Mouse (Mus musculus) forebrain, postnatal 0 days (tissue): Measurements from ENCODE around the gene Serhl. TPM values are rescaled to one million over a fixed set of nuclear protein-coding genes. Genes with fewer than 3 reads are reported as not detected.
A peak's percentile ranks its signal among the peaks of the same experiment; 100 is the strongest.
"Not testable (repeated sequence)": the region's sequence is repeated elsewhere in the genome, so short reads cannot be mapped to it uniquely, and the experiment has no call there.

ENCODE experiments used
- ATAC-seq: fragments of 200-750 bp; cut with Nextera tagmentation; 2 replicates; pipeline ENCODE4 v1.8.0; 2017; ENCODE audit warnings: mild to moderate bottlenecking, moderate library complexity
- DNase-seq: peaks from one replicate; pipeline ENCODE4 v3.0.0-alpha.2; 2015
- H3K27ac ChIP-seq: fragments of 300-500 bp; sonication (generic); 2 replicates; pipeline ENCODE4 v1.5.1; 2014; ENCODE audit warnings: low read depth, mild to moderate bottlenecking, antibody characterized with exemption, low read length, moderate library complexity, mixed read lengths
- H3K27me3 ChIP-seq: fragments of 300-500 bp; sonication (generic); 2 replicates; pipeline ENCODE4 v1.6.1; 2014; ENCODE audit warnings: mild to moderate bottlenecking, low read length, mixed read lengths; ENCODE audit not compliant: insufficient read depth
- H3K36me3 ChIP-seq: fragments of 300-500 bp; sonication (generic); 2 replicates; pipeline ENCODE4 v1.6.1; 2014; ENCODE audit warnings: mild to moderate bottlenecking, moderate library complexity; ENCODE audit not compliant: insufficient read depth
- H3K4me1 ChIP-seq: fragments of 300-500 bp; sonication (generic); 2 replicates; pipeline ENCODE4 v1.6.1; 2014; ENCODE audit warnings: antibody characterized with exemption; ENCODE audit not compliant: insufficient read depth
- H3K4me2 ChIP-seq: fragments of 300-500 bp; sonication (generic); 2 replicates; pipeline ENCODE4 v1.6.1; 2014; ENCODE audit warnings: low read depth, mild to moderate bottlenecking, moderate library complexity
- H3K4me3 ChIP-seq: fragments of 300-500 bp; sonication (generic); 2 replicates; pipeline ENCODE4 v1.5.1; 2014; ENCODE audit warnings: low read depth, low read length, mixed read lengths
- H3K9ac ChIP-seq: fragments of 300-500 bp; sonication (generic); 2 replicates; pipeline ENCODE4 v1.6.1; 2014; ENCODE audit warnings: mild to moderate bottlenecking
- H3K9me3 ChIP-seq: fragments of 300-500 bp; sonication (generic); 2 replicates; pipeline ENCODE4 v1.6.1; 2016; ENCODE audit warnings: low read length
- CTCF ChIP-seq: sonication (generic); IDR thresholded peaks from 2 replicates; pipeline ENCODE4 v1.5.1; 2016; ENCODE audit warnings: antibody characterized with exemption, control low read depth, low read depth
- WGBS: fragments of 180-500 bp; shearing (Covaris S2); extraction: QIAGEN DNeasy Blood & Tissue Kit; methylation state at CpG from one replicate; pipeline ENCODE4 v1.1.7; 2014; 5-methylcytosine and 5-hydroxymethylcytosine counted together
- polyA plus RNA-seq: library from polyadenylated mRNA; unstranded; fragments of >200 nt; fragmentation: Nextera tagmentation; extraction: Ambion mirVana; gene quantifications from 2 replicates; pipeline ENCODE4 v1.2.1, GENCODE M21; 2015
- total RNA-seq: library from RNA; depleted of rRNA; stranded (reverse); fragments of >200 nt; gene quantifications from 2 replicates; pipeline ENCODE4 v1.2.3, GENCODE M21; 2014; rRNA removed

Gene Serhl
- total RNA-seq: 7.2 and 11.9 TPM in 2 replicates
- polyA plus RNA-seq: 39.1 and 42.6 TPM in 2 replicates

GRCm38 (mm10) chr15:83089429-83089605 lies at the start of gene Serhl:
Gene Serhl, plus strand, starts transcription at chr15:83089506.
- H3K9me3 ChIP-seq: no peaks in the 10 kb centered on the region
- no peak within 1 kb of the TSS for H3K27ac ChIP-seq
- no peaks in the 10 kb centered on the region; the same call in 1 of the 2 replicates for H3K4me1 ChIP-seq
- WGBS: 20% methylated on average over 7 of the region's 7 CpGs
- H3K9ac ChIP-seq: no peak within 1 kb of the TSS
- no peaks in the 10 kb centered on the region for H3K36me3 ChIP-seq
- DNase-seq (no peak), ATAC-seq (no peak)
- no peak within 1 kb of the TSS for H3K4me3 ChIP-seq
- H3K4me2 ChIP-seq: no peak within 1 kb of the TSS
- H3K27me3 ChIP-seq: no peaks in the 10 kb centered on the region
- no peak for TF ChIP-seq CTCF

- 26% methylated on average over 2 of the region's 2 CpGs for WGBS
- peak overlapping the region; percentile 1; the same call in 1 of the 2 replicates for H3K9ac ChIP-seq
Observed at GRCm38 (mm10) chr15:83040156-83040555, 49.1 kb upstream of the Serhl start.

GRCm38 (mm10) chr15:83042655-83043361 lies 46.5 kb upstream of the Serhl start:
- DNase-seq (peak; percentile 80), ATAC-seq (peak; percentile 88)
- peaks cover 19% of the 10 kb centered on the region; the same call in 1 of the 2 replicates for H3K4me1 ChIP-seq
- peak overlapping the region; percentile 85 for H3K27ac ChIP-seq
- WGBS: 6% methylated on average over 6 of the region's 6 CpGs
- peak overlapping the region; percentile 52 for H3K4me2 ChIP-seq
- no peaks in the 10 kb centered on the region for H3K9me3 ChIP-seq
- H3K4me3 ChIP-seq: peak overlapping the region; percentile 29
- no peak for TF ChIP-seq CTCF
- no peaks in the 10 kb centered on the region for H3K27me3 ChIP-seq
- H3K36me3 ChIP-seq: no peaks in the 10 kb centered on the region
- H3K9ac ChIP-seq: peak overlapping the region; percentile 58

More at GRCm38 (mm10) chr15:83040156-83040555, 49.1 kb upstream of the Serhl start:
- Histone ChIP-seq H3K9me3 (no peaks in the 10 kb centered on the region), H3K36me3 (no peaks in the 10 kb centered on the region), H3K4me2 (no peak overlapping the region), H3K27ac (no peak overlapping the region), H3K4me1 (peaks cover 22% of the 10 kb centered on the region), H3K27me3 (no peaks in the 10 kb centered on the region), H3K4me3 (no peak overlapping the region)
- no peak for ATAC-seq
- no peak for DNase-seq
- TF ChIP-seq CTCF: no peak

DNA sequence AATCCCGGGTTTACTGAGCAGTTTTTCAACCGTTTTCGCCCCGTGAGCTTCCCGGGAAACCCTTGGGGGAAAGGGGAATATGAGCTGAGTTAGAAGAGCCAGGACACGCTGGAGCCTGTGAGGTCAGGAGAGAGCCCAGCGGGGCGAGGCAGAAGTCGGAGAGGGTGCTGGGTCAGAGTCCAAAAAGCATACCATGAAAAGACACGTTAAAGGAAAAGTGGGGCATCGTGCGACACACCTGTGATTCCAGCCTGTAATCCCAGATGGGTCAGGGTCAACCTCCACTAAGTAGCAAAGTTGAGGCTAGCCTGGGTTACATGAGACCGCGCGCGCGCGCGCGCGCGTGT lies 46.0 kb upstream of the Serhl start:
- Histone ChIP-seq H3K36me3 (no peaks in the 10 kb centered on the region), H3K9me3 (no peaks in the 10 kb centered on the region), H3K27me3 (no peaks in the 10 kb centered on the region), H3K9ac (peak overlapping the region; percentile 58; the same call in 1 of the 2 replicates), H3K4me3 (no peak overlapping the region), H3K4me2 (peak overlapping the region; percentile 52), H3K4me1 (peaks cover 19% of the 10 kb centered on the region; the same call in 1 of the 2 replicates), H3K27ac (peak overlapping the region; percentile 85)
- no peak for TF ChIP-seq CTCF
- DNase-seq (no peak), ATAC-seq (no peak)
- WGBS: 68% methylated on average over 22 of the region's 22 CpGs

DNA sequence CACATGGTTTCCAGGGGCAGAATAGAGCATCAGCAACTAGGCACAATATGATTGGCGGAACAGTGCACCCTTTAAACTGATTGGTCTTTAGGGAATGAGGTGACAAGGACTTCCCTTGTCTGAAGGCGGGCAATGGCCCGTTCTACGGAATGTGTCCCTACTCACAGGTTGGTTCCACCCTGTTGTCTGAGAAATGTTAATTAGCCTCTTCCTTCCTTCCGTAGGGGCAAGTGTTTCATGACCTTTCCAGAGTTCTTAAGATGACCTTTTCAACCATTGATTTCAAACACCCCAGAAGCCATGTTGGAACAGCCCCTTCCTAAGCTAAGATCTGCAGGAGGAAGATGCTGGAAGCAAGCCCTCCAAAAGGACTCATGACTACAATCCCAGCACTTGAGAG lies 43.7 kb upstream of the Serhl start:
- peaks cover 12% of the 10 kb centered on the region; the same call in 1 of the 2 replicates for H3K4me1 ChIP-seq
- H3K4me3 ChIP-seq, H3K4me2 ChIP-seq, DNase-seq, H3K9me3 ChIP-seq, H3K27ac ChIP-seq, H3K36me3 ChIP-seq, H3K27me3 ChIP-seq, ATAC-seq, H3K9ac ChIP-seq: not testable (repeated sequence)
- 95% methylated on average over 5 of the region's 5 CpGs for WGBS

- H3K4me1 ChIP-seq: peaks cover 12% of the 10 kb centered on the region; the same call in 1 of the 2 replicates
- no peaks in the 10 kb centered on the region for H3K9me3 ChIP-seq
- ATAC-seq: no peak
- H3K27me3 ChIP-seq: no peaks in the 10 kb centered on the region
- H3K27ac ChIP-seq: no peak overlapping the region
- H3K4me3 ChIP-seq: no peak overlapping the region
- H3K4me2 ChIP-seq: no peak overlapping the region
- TF ChIP-seq CTCF: peak; percentile 47; the same call in 1 of the 2 replicates
- H3K36me3 ChIP-seq: no peaks in the 10 kb centered on the region
- no peak overlapping the region for H3K9ac ChIP-seq
- 97% methylated on average over 3 of the region's 3 CpGs for WGBS
- DNase-seq: no peak
Observed at GRCm38 (mm10) chr15:83046308-83046707, 43.0 kb upstream of the Serhl start.

DNA sequence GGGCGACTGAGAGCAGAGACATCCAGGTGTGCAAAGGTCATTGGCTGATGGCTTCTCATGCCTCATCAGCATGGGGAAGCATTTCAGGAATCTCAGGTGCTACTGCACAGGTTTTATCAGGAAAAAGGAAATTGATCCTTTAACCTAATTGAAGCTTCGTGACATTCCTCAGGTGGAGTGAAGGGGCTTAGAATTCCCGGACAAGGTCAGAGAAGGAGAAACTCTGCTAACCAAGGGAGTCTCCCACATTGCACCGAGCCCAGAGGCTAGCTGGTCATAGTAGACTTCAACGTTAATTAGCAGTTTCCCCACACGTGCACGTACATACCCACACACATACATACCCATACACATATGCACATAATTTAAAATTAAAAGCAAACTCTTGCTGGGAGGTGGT lies 42.6 kb upstream of the Serhl start:
- no peaks in the 10 kb centered on the region for H3K36me3 ChIP-seq
- no peak for DNase-seq
- no peak for TF ChIP-seq CTCF
- WGBS: 92% methylated on average over 7 of the region's 7 CpGs
- no peak for ATAC-seq
- H3K27ac ChIP-seq: no peak overlapping the region
- H3K4me3 ChIP-seq: no peak overlapping the region
- H3K9ac ChIP-seq: no peak overlapping the region
- H3K4me1 ChIP-seq: peaks cover 12% of the 10 kb centered on the region; the same call in 1 of the 2 replicates
- no peak overlapping the region for H3K4me2 ChIP-seq
- no peaks in the 10 kb centered on the region for H3K9me3 ChIP-seq
- H3K27me3 ChIP-seq: no peaks in the 10 kb centered on the region
